Mouse (Mus musculus): ENCODE data around the gene Clip2.

DNA sequence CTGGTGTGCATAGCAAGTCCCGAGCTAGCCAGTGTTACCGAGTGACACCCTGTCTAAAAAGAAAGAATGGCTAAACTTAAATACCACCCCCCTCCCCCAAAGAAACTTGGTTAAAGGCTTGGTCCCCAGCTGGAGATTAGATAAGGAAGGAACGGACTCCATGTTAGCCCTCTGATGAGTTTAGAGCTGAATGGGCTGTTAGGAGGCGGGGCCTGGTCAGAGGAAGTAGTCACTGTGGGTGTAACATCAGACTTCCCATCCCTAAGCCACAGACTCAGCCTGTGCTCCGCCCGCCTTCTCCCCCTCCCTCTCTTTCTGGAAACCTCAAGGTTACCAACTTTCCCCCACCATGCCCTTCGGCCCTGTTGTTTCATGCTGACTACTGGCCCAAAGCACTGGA lies 30.4 kb downstream of the Clip2 start:
- no peak for TF ChIP-seq CTCF (conservative IDR thresholded peaks at IDR 0.05; ENCODE audit: low read length)
- no peak for TF ChIP-seq POU5F1 (IDR thresholded peaks at IDR 0.05; ENCODE audit: borderline replicate concordance, low read length)

All from E14TG2a.4 (cell line).